Mouse (Mus musculus): ENCODE measurements around the gene Gm30737. TPM values are rescaled to one million over a fixed set of nuclear protein-coding genes. Genes with fewer than 3 reads are reported as not detected.
"Not testable (repeated sequence)": the region's sequence is repeated elsewhere in the genome, so short reads cannot be mapped to it uniquely, and the experiment has no call there.

The Gm30737 gene
- polyA plus RNA-seq (2012), result not detected in 2 replicates

- not testable (repeated sequence) for TF ChIP-seq GATA1 (IDR thresholded peaks at IDR 0.05; ENCODE audit: low read length)
Observed at GRCm38 (mm10) chrY:14400410-14400809, at the start of gene Gm30737. Gene Gm30737, plus strand, starts transcription at chrY:14400710.
